Mouse (Mus musculus): ENCODE measurements around the gene Fam124a.

DNA sequence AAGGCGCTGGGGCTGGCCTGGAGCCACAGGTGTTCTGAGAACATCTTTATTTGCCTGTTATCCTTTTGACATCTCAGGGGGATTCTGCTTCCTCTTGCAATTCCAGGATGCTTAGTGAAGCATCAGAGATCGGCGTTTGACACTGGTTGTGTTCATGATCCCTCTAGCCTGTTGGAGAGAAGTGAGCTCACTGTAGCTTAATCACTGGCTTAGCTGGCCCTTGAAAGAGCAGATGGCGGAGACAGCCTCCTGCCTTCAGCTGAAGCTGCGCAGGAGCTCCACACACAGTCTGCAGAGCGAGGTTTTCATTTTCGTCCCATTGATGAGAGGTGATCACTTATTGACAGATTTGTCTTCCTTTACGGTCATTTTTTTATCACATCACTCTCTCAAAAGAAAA lies 20.3 kb downstream of the Fam124a start:
- TF ChIP-seq CTCF (IDR thresholded peaks at IDR 0.05; ENCODE audit: low read depth), result no peak
- TF ChIP-seq EP300 (optimal IDR thresholded peaks at IDR 0.05), result no peak
